Mouse (Mus musculus) MEL (cell line): ENCODE measurements around the gene Ptx4.

Experiments used
- CTCF ChIP-seq, 3 experiments: IDR thresholded peaks in 2 of 3; conservative IDR thresholded peaks in 1 of 3; 2 replicates each; pipeline ENCODE4 v1.5.1; 2011 to 2012; ENCODE audit warnings: low read length in 3 of 3, low read depth in 2 of 3, mild to moderate bottlenecking in 2 of 3, improper control_type of control experiment in 1 of 3, inconsistent platforms in 1 of 3, mixed read lengths in 1 of 3, moderate library complexity in 1 of 3; ENCODE audit not compliant: control insufficient read depth in 1 of 3, insufficient read depth in 1 of 3, poor library complexity in 1 of 3, severe bottlenecking in 1 of 3
- ETS1 ChIP-seq: IDR thresholded peaks from 2 replicates; pipeline ENCODE4 v1.6.1; 2012; ENCODE audit warnings: low read depth, mild to moderate bottlenecking, inconsistent platforms, low read length, improper control_type of control experiment, moderate library complexity
- NELFE ChIP-seq: IDR thresholded peaks from 2 replicates; pipeline ENCODE4 v1.6.1; 2011; ENCODE audit warnings: low read depth, low read length, improper control_type of control experiment
- NRF1 ChIP-seq: IDR thresholded peaks from 2 replicates; pipeline ENCODE4 v1.6.1; 2014; ENCODE audit warnings: low read depth, mild to moderate bottlenecking, inconsistent platforms, low read length, improper control_type of control experiment, moderate library complexity; ENCODE audit not compliant: poor library complexity, insufficient read depth, severe bottlenecking
- POLR2AphosphoS2 ChIP-seq: IDR thresholded peaks from 2 replicates; pipeline ENCODE4 v1.6.1; 2011; ENCODE audit warnings: low read length, improper control_type of control experiment

GRCm38 (mm10) chr17:25100052-25100451, 20.5 kb upstream of the Ptx4 start:
- TF ChIP-seq NRF1 = no peak
- TF ChIP-seq CTCF (IDR thresholded peaks at IDR 0.05 in 2 of 3, conservative IDR thresholded peaks at IDR 0.05 in 1 of 3; ENCODE audit: control insufficient read depth in 1 of 3, insufficient read depth in 1 of 3, low read depth in 2 of 3, low read length in 3 of 3, poor library complexity in 1 of 3, severe bottlenecking in 1 of 3) = no peak
- no peak for TF ChIP-seq NELFE
- TF ChIP-seq ETS1 = no peak
- no peak for TF ChIP-seq POLR2AphosphoS2
